Mouse (Mus musculus): ENCODE measurements around the gene Cnga1. TPM values are rescaled to one million over a fixed set of nuclear protein-coding genes. Genes with fewer than 3 reads are reported as not detected.

Gene Cnga1
- total RNA-seq (2017) = 0.49 and 0.93 TPM in 2 replicates

DNA sequence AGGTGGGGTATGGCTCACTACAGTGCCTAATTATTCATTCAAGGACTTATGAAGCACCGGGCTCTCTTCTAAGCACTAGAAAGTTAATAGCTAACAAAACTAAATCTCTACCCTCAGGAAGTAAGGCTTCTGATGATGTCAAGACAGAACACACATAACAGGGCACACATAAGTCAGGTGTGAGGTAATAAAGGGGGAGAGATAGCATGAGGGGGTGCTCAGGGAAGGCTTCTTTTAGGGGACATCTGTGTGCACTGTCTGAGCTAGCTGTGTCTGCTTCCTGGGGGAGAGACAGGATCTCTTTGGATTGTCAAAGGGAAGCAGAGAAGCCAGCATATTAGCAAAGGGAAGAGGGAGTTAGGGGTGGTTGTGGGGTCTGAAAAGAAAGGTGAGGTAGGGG is at the start of gene Cnga1:
Gene Cnga1, minus strand, starts transcription at position 101 of the 400 bp plus-strand sequence.
- no peak for ATAC-seq (ENCODE audit: extremely low read depth, insufficient number of reproducible peaks, low FRiP score, poor library complexity, severe bottlenecking)

DNA sequence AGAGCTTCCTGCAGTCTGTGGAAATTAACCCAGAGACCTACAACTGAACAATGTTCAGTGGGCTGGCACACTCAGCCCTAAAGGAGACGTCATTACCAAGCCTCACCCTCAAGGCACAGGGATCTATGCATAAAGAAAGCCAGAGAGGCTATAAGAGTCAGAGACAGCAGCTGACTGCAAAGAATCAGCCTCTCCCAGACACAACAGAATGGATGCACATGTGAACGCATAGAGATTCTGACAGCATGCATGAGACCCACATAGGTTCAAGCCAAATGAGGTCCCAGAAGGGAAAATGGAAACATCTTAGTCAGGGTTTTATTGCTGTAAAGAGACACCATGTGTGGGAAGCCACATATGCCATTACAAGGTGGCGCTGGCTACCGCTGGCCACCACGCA is 46.4 kb upstream of the Cnga1 start:
- ATAC-seq (ENCODE audit: extremely low read depth, insufficient number of reproducible peaks, low FRiP score, poor library complexity, severe bottlenecking) = no peak

DNA sequence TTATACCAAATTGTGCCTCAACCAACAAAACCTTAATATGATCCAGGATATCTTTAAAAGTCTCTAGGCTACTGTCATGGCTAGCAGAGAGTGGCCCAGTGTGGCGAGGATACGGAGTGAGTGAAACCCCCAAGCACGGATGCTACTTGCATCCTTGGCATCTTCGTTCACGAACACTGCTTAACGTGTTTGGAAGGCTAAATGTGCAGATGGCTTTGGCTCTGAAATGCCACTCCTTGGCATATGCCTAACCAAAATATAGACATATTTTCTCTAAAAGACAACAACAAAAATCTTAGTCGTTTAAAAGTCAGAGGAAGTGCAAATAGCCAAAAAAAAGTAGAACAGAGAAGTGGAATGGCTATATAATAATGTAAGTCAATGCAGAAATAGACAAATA is 45.5 kb upstream of the Cnga1 start:
- ATAC-seq (ENCODE audit: extremely low read depth, insufficient number of reproducible peaks, low FRiP score, poor library complexity, severe bottlenecking) = no peak

DNA sequence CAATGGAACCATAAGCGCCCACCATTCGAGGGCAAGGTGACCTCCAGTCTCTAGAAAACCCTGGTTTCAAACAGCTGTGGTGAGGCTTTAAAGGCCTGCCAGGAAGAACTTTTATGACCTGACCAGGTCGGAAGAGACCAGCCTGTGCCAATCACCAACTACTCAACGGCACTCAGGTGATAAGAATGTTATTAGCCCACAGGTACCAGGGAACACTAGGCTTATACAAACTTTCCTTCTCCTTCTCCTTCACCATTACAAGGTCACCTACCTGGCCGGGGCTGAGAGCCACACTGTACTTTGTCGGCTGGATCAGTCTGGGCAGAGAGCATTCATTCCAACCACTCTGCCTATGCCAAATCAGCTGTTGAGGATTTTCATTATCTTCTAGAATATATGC is 37.4 kb upstream of the Cnga1 start:
- no peak for ATAC-seq (ENCODE audit: extremely low read depth, insufficient number of reproducible peaks, low FRiP score, poor library complexity, severe bottlenecking)

DNA sequence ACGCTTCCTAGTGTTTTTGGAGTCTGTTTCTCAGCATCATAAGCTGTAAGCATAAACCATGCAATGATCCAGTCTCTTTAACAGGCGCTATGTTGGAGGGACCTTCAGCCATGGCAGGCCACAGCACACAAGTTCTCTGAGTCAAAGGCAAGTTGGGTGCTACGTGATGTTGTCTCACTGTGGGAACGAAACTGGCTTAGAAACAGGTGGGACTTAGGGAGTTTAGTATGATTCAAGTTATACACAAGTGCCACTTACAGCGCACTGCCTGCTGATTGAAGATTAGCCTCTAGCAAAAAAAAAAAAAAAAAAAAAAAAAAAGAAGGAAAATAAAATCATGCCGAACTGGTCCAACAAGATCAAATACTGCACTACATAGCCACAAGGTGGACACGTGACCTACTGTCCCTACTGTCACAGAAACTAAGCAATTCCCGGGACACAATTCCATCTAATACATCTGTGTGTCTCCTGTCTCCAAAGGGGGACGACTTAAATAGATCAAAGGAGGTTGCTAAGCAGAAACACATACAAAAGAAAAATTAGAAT is 31.0 kb upstream of the Cnga1 start:
- no peak for ATAC-seq (ENCODE audit: extremely low read depth, insufficient number of reproducible peaks, low FRiP score, poor library complexity, severe bottlenecking)

DNA sequence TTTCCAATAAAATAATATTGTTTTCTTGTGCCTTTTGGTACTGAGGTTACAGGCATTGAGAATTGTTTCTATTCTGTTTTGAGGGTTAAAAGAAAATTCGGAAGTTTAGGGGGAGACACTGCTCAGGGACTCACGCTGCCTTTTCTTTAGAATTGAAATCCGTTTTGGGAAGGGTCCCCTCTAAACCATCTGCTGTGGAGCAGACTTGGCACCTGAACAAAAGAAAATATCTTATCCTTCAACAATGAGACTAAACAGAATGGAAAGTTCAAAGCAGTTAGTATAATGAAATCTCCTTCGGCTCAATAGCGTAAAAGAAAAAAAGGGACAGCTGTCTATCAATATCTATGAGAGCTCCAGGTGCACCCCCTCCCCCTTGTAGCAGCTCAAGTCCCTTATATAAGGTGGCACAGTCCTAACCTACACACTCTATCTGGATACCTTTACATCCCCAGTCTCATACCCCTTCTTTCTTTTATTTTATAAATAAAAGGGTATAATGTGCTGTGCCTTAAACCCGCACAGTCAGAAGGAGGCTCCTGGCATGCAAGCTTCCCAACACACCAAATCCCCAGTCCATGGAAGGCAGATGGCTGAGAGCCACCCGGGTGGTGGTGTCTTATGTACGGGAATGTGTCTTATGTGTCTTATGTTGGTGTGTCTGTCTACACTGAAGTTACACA is 27.1 kb upstream of the Cnga1 start:
- ATAC-seq (ENCODE audit: extremely low read depth, insufficient number of reproducible peaks, low FRiP score, poor library complexity, severe bottlenecking) = no peak

DNA sequence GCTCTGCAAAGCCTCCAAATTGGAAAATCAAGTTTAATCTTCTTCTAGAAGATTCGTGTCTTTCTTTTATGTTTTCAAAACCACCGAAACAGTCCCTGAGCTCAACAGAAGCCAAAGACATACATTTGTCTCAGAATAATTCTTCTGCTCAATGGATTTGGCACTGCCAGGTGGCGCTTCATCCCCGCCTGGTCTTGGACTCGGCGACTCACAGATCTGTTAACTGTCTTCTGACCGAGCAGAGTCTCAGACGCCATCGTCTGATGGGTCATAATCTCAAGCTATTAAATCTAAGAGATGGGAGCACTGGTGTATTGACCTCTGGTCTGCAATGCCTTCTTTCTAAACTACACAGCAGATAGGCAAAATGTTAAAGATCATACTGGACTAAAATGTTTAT is 24.3 kb upstream of the Cnga1 start:
- no peak for ATAC-seq (ENCODE audit: extremely low read depth, insufficient number of reproducible peaks, low FRiP score, poor library complexity, severe bottlenecking)

DNA sequence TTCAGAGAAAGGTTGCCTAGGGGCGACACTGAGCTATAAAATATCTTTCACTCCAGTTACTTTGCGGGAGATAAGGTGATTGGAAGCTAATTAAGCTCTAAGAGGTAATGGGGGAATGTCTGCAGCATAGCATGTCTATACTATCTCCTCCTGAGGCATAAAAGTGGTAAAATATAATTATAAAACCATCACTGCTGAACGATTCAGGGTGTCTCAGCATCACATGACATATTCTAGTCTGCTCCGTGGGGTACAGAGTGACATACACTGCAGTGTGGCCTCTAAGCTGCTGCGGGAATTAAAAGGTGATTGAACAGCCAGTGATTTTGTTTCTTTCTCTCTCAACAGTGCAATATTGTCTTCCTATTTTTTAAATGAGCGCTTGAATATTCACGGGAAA is 22.4 kb upstream of the Cnga1 start:
- no peak for ATAC-seq (ENCODE audit: extremely low read depth, insufficient number of reproducible peaks, low FRiP score, poor library complexity, severe bottlenecking)

DNA sequence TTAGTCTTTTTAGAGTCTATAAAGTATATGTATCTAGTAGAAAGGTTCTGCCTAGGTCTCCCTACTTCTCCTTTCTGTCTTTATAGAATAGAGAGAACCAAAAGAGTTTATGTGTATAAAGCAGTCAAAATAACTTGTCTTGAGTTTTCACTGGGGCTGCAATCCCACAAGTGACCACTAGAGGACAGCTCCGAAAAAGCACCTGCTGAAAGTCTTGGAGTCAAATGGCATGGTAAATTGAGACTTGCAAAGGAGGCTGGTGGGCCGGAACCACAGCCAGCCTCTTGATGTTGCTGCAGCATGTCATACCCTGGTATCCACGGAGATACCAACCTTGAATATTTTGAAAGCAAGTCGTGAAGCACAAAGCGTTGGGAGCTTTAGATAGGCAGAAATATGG is 21.2 kb upstream of the Cnga1 start:
- no peak for ATAC-seq (ENCODE audit: extremely low read depth, insufficient number of reproducible peaks, low FRiP score, poor library complexity, severe bottlenecking)

DNA sequence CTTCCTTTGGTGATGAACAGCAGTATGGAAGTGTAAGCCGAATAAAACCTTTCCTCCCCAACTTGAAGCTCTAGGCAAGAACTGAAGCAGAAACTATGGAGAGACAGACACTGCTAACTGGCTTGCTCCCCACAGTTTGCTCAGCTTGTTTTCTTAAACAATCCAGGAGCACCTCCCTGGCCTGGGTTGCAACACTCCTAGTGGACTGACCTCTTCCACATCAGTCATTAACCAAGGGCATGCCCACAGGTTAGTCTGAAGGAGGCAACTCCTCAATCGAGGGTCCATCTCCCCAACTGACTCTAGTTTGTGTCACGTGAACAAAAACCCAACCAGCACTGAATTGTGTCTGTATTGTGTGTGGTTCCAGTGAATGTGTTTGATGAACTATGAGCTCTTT is 20.8 kb upstream of the Cnga1 start:
- ATAC-seq (ENCODE audit: extremely low read depth, insufficient number of reproducible peaks, low FRiP score, poor library complexity, severe bottlenecking) = no peak

DNA sequence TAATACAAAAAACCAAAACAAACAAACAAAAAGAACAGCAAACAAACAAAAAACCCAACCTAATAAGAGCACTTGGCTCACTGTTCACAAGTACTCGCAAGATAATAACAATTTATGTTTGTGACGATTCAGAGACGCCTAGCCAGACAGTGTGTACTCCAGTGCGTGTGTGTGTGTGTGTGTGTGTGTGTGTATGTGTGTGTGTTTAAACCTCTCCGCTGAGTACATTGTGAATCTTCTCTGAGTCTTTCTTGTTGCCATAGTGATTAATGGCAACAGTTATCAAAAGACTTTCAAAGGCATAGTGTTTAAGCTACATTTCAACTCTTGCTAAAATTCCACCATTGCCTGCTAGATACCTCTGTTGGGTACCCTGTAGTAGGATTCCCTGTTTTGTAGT is 20.1 kb upstream of the Cnga1 start:
- no peak for ATAC-seq (ENCODE audit: extremely low read depth, insufficient number of reproducible peaks, low FRiP score, poor library complexity, severe bottlenecking)

DNA sequence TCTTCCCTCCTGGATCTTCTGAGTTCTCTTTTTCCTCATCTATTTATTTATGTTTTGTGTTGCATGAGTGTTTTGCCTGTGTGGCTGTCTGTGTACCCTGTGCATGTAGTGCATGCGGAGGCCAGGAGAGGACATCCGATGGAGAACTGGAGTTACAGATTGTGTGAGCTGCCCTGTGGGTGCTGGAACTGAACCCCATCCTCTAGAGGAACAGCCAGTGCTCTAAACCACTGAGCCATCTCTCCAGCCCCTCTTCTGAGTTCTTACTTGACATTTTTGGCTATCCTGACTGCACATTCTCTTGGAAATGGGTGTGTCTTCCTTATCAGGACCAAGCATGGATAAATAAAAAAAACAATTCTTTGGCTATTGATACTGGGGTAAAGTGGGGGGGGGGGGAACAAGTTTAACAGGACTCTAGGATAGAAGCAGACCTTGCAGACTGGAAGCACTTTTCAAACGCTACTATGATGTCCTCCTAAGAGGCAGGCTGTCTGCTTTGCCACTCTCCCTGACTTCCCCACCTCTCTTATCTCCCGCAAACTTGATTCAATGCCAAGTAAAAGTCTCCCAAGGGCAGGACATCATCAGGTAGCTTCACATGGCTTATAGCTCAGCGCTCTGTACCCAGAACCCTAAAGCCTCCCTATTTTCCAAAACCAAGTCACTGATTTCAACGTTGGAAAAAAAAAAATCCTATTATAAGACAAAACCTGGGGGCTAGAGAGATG is 17.1 kb upstream of the Cnga1 start:
- ATAC-seq (ENCODE audit: extremely low read depth, insufficient number of reproducible peaks, low FRiP score, poor library complexity, severe bottlenecking) = no peak

DNA sequence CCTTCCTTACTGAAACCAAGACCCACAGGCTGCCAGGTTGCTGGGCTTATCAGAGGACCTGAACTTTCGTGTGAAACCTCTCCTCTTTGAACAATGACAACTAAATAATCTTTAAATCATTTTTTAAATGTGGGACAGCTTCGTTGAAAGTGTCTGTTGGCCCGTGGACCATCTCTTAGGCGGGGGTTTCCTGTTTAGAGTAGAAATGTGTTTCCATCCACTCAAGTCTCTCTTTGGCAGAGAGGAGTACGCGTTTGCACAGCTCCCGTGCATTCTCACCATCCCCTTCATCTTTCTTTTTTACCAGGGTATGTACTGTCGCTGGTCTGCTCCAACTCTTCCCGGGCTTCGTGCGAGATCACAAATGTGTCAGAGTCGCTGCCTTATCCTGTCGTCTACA is 14.3 kb upstream of the Cnga1 start:
- no peak for ATAC-seq (ENCODE audit: extremely low read depth, insufficient number of reproducible peaks, low FRiP score, poor library complexity, severe bottlenecking)

DNA sequence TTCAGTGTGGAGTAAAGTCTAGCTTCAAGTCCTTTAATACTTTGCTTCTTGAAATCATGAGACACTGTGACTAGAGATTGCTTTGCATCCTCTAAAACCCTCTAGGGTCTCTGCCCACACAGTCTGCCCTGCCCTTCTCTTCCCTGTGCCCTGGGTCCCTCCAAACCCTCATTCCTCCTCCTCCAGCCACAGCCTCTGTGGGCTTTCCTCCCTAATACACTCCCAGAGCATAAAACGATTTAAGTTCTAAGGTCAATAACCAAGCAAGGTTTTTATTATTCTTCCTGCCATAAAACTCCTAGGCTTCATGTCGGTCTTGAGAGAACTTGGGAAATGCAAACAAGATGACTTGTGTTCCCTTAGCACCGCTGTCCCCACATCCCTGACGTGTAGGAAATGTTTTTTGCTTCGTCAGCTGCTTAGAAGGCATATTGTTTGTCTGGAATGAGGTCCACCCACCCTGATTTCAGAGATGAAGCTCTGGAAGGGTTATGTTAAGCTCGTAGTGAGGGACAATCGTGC is 12.3 kb upstream of the Cnga1 start:
- ATAC-seq (ENCODE audit: extremely low read depth, insufficient number of reproducible peaks, low FRiP score, poor library complexity, severe bottlenecking) = no peak

DNA sequence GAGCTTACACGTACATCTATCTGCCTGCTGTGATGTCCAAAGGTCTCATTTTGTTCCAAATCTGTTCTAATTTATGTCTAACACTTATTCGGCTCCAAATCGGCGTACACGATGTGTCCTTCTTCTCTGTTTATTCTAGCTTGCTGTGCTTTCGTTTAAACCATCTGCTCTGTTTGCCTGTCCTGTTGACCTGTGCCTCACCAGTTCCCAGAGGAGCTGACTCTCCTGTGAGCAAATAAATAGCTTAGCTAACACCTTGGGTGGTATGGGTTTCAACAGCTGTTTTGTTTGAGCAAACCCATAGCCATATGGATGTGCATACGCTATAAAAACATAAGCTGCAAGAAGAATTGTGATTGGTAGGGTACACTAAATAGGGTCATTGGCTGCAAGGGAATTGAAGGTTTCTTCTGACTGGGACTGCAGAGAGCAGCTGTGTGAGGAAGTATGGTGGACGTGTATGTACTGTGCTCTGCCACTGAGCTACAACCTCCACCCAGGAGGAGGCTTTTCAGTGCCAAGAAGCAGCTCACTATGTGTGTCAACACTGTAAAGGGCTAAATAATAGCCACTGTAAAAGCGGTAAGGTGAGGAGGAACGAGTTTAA is 9.1 kb upstream of the Cnga1 start:
- no peak for ATAC-seq (ENCODE audit: extremely low read depth, insufficient number of reproducible peaks, low FRiP score, poor library complexity, severe bottlenecking)

DNA sequence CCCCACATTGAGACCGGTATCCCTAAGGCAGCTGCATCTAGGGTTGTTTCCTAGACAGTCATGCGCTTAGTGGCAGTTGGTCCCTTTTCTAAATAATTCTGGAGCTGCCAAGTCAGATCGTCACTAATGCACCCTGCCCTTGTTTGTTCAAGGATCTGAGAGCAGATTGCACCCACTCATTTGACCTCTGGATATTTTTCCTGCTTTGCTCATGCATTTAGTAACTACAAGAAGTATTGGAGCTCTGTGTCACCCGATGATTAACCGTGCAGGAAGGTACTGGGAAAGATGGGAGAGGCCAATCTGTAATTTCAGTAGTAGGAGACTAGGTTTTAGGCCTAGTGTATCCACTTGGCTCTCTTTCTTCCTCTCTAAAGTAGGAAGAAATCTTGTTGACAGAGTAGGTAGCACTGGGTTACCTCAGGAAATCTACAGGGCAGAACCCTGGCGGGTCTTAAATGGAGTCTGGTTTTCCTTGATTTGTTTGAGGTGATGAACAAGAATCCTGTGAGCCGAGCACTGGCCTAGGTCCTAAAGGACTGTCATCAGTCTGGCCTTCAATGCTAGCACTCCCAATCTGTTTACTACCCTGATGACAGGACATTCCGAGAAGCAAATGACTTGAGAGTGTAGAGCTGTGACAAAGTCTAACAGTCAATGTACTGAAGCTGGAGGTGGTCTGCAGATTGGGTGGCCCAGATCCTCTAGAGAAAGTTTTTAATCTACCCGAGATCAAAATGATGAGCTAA is 5.1 kb upstream of the Cnga1 start:
- ATAC-seq (ENCODE audit: extremely low read depth, insufficient number of reproducible peaks, low FRiP score, poor library complexity, severe bottlenecking) = no peak

DNA sequence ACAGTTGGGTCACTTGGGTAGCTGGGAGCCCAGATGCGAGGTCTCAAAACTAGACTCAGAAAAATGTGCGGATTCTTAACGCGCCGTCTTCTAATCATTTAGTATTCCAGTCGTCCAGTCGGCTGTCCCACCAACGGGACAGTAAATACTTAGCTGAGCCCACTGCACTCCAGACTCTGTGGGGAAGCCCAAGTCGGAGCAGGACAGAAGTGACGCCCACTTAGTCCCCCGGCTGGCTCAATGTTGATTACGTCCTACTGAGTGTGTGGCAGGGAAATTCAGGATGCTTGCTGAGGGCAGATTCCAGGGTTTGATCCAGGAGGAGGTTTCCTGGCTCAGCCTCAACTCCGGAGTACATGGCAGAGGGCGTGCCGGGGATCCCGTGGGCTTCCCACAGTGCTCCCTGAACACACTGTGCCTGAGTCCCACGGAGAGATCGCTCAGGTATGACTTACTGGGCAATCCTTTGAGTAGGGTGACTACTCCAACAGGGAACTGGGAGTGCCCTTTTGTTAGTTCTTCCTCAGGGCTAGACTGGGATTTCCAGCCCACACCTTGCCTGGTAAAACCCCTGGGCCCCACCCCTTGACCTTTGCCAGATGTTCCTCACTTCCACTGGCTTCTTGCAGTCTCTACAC is 4.0 kb upstream of the Cnga1 start:
- no peak for ATAC-seq (ENCODE audit: extremely low read depth, insufficient number of reproducible peaks, low FRiP score, poor library complexity, severe bottlenecking)

DNA sequence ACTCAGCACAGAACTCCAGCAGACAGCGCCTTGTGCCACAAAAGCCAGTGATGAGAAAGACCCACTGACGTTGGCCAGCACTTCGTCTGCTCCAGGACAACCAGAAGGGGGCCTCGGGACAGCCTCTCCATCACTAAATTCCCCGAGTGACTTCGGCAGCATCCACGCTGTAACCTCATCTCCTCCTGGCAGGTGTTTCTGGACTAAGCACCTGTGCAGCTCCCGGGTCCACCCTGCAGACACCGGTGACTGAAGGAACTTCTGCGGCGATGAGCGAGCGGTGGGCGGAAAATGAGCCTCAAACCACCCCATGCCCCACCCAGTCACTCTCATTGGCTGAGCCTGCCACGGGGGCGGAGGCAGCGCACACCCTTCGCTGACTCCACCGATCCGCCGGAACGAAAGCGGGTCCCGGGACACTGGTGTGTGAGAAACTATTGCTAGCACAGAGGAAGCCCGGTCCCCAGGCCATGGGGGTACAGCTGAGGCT is 3.4 kb upstream of the Cnga1 start, which contains the start of gene Nipal1:
Gene Nipal1, plus strand, starts transcription at position 378 of the 490 bp plus-strand sequence.
- ATAC-seq (ENCODE audit: extremely low read depth, insufficient number of reproducible peaks, low FRiP score, poor library complexity, severe bottlenecking) = peak; percentile 86

DNA sequence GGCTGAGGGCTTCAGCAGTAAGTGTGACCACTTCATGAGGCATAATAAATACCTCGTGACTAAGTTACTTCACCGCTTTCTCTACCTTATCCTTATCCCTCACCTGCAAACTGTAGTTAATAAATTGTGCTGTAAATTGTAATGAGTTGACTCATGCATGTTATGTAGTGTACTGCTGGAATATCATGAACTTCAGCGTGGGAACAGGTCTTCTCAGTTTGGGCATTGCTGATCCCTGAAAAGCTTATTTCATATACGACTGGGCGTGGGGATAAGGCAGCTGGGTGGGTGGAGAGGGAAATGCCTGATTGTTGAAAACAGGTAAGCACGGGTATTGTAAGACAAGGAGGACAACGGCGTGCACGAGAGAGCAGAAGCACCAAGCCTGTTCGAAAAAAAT is 2.9 kb upstream of the Cnga1 start:
- ATAC-seq (ENCODE audit: extremely low read depth, insufficient number of reproducible peaks, low FRiP score, poor library complexity, severe bottlenecking) = no peak
